Mouse (Mus musculus): ENCODE data around the gene Gspt1.

Gspt1 gene

GRCm38 (mm10) chr16:11202571-11203554 lies 51.3 kb downstream of the Gspt1 start, which contains the start of gene Rsl1d1:
Gene Rsl1d1 (minus strand): TSS chr16:11203331.
- DNase-seq = peak; percentile 87 to 90

- DNase-seq = no peak
Measured at GRCm38 (mm10) chr16:11201740-11202394, 52.3 kb downstream of the Gspt1 start.

GRCm38 (mm10) chr16:11200247-11200646 lies 53.9 kb downstream of the Gspt1 start:
- DNase-seq = no peak

- DNase-seq = no peak
Measured at GRCm38 (mm10) chr16:11198467-11198866, 55.7 kb downstream of the Gspt1 start.

- no peak for DNase-seq
Measured at GRCm38 (mm10) chr16:11197052-11197451, 57.1 kb downstream of the Gspt1 start.

- no peak for DNase-seq
Measured at GRCm38 (mm10) chr16:11193231-11193630, 60.9 kb downstream of the Gspt1 start.

- DNase-seq = no peak
Measured at GRCm38 (mm10) chr16:11190150-11190549, 64.0 kb downstream of the Gspt1 start.

- DNase-seq = no peak
Measured at GRCm38 (mm10) chr16:11177404-11177803, 76.7 kb downstream of the Gspt1 start.

- no peak for DNase-seq
Measured at GRCm38 (mm10) chr16:11176884-11177244, 77.3 kb downstream of the Gspt1 start.

GRCm38 (mm10) chr16:11176208-11176883 lies 77.8 kb downstream of the Gspt1 start, which contains the start of gene Zc3h7a:
Gene Zc3h7a (minus strand): TSS chr16:11176393.
- DNase-seq = peak; percentile 89 to 92

- DNase-seq = peak in 1 of 2 experiments; percentile 63
Measured at GRCm38 (mm10) chr16:11175489-11176207, 78.5 kb downstream of the Gspt1 start.

- DNase-seq = no peak
Measured at GRCm38 (mm10) chr16:11175100-11175488, 79.0 kb downstream of the Gspt1 start.

- DNase-seq = peak; percentile 35 to 50
Measured at GRCm38 (mm10) chr16:11174671-11175081, 79.4 kb downstream of the Gspt1 start.

- no peak for DNase-seq
Measured at GRCm38 (mm10) chr16:11171679-11172078, 82.4 kb downstream of the Gspt1 start.

All from thymus, postnatal 36 days (tissue).